Mouse (Mus musculus): Measurements from ENCODE around the gene Nprl3.
"Not testable (repeated sequence)": the region's sequence is repeated elsewhere in the genome, so short reads cannot be mapped to it uniquely, and the experiment has no call there.

- not testable (repeated sequence) for TF ChIP-seq CTCF (IDR thresholded peaks at IDR 0.05; ENCODE audit: extremely low read depth, insufficient read length, insufficient replicate concordance, low read depth, low read length); POLR2A (IDR thresholded peaks at IDR 0.05; ENCODE audit: low read depth, low read length)
These were observed 17.1 kb upstream of the Nprl3 start for GRCm38 (mm10) chr11:32284582-32284981.

Data from small intestine, adult 2 months (tissue).